Mouse (Mus musculus) G1E (cell line): ENCODE measurements at regions not wholly inside any gene's neighbourhood (a gene's known extent, or its start where the extent isn't known, plus 50 kb on each side); places are given as distances from the start of the nearest gene placed in this dataset.

Source experiments
- CTCF ChIP-seq: IDR thresholded peaks from 2 replicates; pipeline ENCODE4 v1.5.1; 2012; ENCODE audit warnings: low read depth, low read length, inconsistent platforms, mixed read lengths
- GATA2 ChIP-seq: IDR thresholded peaks from 2 replicates; pipeline ENCODE4 v1.6.1; 2012; ENCODE audit warnings: low read depth, low read length, inconsistent platforms, borderline replicate concordance
- TAL1 ChIP-seq: conservative IDR thresholded peaks from 2 replicates; pipeline ENCODE4 v1.6.1; 2012; ENCODE audit warnings: low read depth, low read length, inconsistent platforms, mixed read lengths

- TF ChIP-seq CTCF (no peak), GATA2 (no peak), TAL1 (no peak)
Observed at GRCm38 (mm10) chr17:62160301-62160700, 720.8 kb downstream of the Efna5 start.
